Mouse (Mus musculus): Measurements from ENCODE around the gene Bid. TPM values are rescaled to one million over a fixed set of nuclear protein-coding genes. Genes with fewer than 3 reads are reported as not detected.

Gene Bid
- total and polyA plus RNA-seq, 3 experiments = 28.2 to 50.2 TPM; not detected in 1

DNA sequence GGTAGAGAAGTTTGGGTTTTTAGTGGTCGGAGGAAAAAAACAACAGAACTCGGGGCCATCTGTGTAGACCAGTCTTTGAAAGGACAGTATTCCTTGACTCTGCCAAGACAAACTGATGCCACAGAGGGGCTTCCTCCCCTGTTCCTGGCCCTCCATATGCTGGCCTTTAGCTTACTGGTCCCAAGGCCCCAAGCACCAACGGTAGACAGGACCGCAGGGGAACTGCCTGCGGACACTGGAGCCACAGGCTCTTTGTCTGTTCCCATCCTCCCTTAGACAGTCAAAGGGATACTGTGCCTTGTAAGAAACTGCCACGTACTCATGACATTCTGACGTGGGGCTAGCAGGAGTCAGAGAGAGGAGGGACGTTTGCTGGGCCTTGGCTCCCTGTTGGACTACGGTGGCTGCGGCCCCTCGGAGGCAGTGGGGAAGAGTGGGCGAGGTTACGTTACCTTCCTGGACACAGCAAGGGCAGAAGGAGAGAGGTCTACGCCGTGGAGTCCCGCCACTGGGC, 20.5 kb upstream of the Bid start:
- no peak overlapping the region for H3K4me3 ChIP-seq (ENCODE audit: control insufficient read depth in 1 of 2, insufficient read depth in 1 of 2, low read depth in 2 of 2, low read length in 2 of 2)

DNA sequence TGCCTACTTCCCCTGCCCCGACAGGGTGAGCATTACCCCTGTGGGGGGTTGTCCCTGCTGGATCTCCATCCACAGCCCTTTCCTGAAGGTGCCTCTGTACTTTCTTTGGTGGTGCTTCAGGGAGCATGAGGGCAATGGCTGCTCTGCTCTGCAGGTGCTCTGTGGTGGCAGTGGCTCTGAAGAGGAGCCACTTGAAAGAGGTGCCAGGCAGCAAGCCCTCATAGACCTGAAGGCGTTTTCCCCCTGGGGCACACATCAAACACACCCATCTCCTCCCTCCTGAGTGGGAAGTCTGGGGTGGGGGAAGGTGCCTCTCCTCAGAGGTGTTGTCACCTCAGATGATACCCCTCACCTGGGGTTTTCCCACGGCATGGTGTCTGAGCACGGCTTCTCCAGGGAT, 17.5 kb upstream of the Bid start:
- Histone ChIP-seq H3K4me1 (ENCODE audit: control insufficient read depth in 1 of 2, insufficient read depth in 2 of 2, low read length in 2 of 2) (peaks cover 12 to 14% of the 10 kb centered on the region in 2 experiments; a peak in 3 of 4 replicates), H3K9me3 (replicated peaks; ENCODE audit: insufficient read depth, low read length) (no peaks in the 10 kb centered on the region), H3K4me3 (ENCODE audit: control insufficient read depth in 1 of 2, insufficient read depth in 1 of 2, low read depth in 2 of 2, low read length in 2 of 2) (no peak overlapping the region), H3K27me3 (ENCODE audit: control insufficient read depth in 1 of 2, insufficient read depth in 2 of 2, low read length in 2 of 2) (no peaks in the 10 kb centered on the region), H3K9ac (ENCODE audit: control insufficient read depth, low read depth, low read length, poor library complexity, severe bottlenecking) (no peak overlapping the region), H3K27ac (ENCODE audit: control insufficient read depth, low read depth, low read length) (no peak overlapping the region), H3K79me2 (ENCODE audit: control insufficient read depth, insufficient read depth, low read length, poor library complexity) (no peaks in the 10 kb centered on the region), H3K36me3 (ENCODE audit: control insufficient read depth in 1 of 2, insufficient read depth in 2 of 2, low read length in 2 of 2) (peaks cover 0 to 4% of the 10 kb centered on the region in 2 experiments; a peak in 2 of 4 replicates)
- no peak for DNase-seq (ENCODE audit: low read depth, low spot score)
- TF ChIP-seq E2F4 (IDR thresholded peaks at IDR 0.05; ENCODE audit: borderline replicate concordance, low read depth, low read length) = no peak
- TF ChIP-seq GATA1 (IDR thresholded peaks at IDR 0.05; ENCODE audit: low read depth, low read length) = no peak
- no peak for TF ChIP-seq ZC3H11A (IDR thresholded peaks at IDR 0.05; ENCODE audit: low read depth, low read length)
- TF ChIP-seq CTCF (IDR thresholded peaks at IDR 0.05 in 2 of 3, conservative IDR thresholded peaks at IDR 0.05 in 1 of 3; ENCODE audit: control insufficient read depth in 1 of 3, insufficient read depth in 1 of 3, low read depth in 2 of 3, low read length in 3 of 3, poor library complexity in 1 of 3, severe bottlenecking in 1 of 3) = no peak
- TF ChIP-seq NRF1 (IDR thresholded peaks at IDR 0.05; ENCODE audit: insufficient read depth, low read depth, low read length, poor library complexity, severe bottlenecking) = no peak
- no peak for TF ChIP-seq ZNF384 (IDR thresholded peaks at IDR 0.05; ENCODE audit: low read depth, low read length)
- TF ChIP-seq NELFE (IDR thresholded peaks at IDR 0.05; ENCODE audit: low read depth, low read length) = no peak
- TF ChIP-seq MYC (IDR thresholded peaks at IDR 0.05; ENCODE audit: low read depth, low read length) = no peak
- no peak for TF ChIP-seq MAFK (IDR thresholded peaks at IDR 0.05; ENCODE audit: borderline replicate concordance, low read depth, low read length)
- TF ChIP-seq ZKSCAN1 (IDR thresholded peaks at IDR 0.05; ENCODE audit: low read depth, low read length) = no peak
- TF ChIP-seq SIN3A (IDR thresholded peaks at IDR 0.05; ENCODE audit: low read length) = no peak
- no peak for TF ChIP-seq USF1 (IDR thresholded peaks at IDR 0.05; ENCODE audit: low read depth, low read length)
- no peak for TF ChIP-seq MEF2A (IDR thresholded peaks at IDR 0.05; ENCODE audit: extremely low read depth, insufficient replicate concordance, low read depth, low read length, poor library complexity, severe bottlenecking)
- no peak for TF ChIP-seq KAT2A (conservative IDR thresholded peaks at IDR 0.05; ENCODE audit: low read depth, low read length)
- TF ChIP-seq ZMIZ1 (IDR thresholded peaks at IDR 0.05; ENCODE audit: low read depth, low read length) = no peak
- TF ChIP-seq POLR2AphosphoS5 (IDR thresholded peaks at IDR 0.05; ENCODE audit: borderline replicate concordance, low read depth, low read length) = no peak

More for the DNA sequence above, 20.5 kb upstream of the Bid start:
- Histone ChIP-seq H3K27ac (ENCODE audit: control insufficient read depth, low read depth, low read length) (no peak overlapping the region), H3K36me3 (ENCODE audit: control insufficient read depth in 1 of 2, insufficient read depth in 2 of 2, low read length in 2 of 2) (no peaks in the 10 kb centered on the region), H3K4me1 (ENCODE audit: control insufficient read depth in 1 of 2, insufficient read depth in 2 of 2, low read length in 2 of 2) (no peaks in the 10 kb centered on the region), H3K9ac (ENCODE audit: control insufficient read depth, low read depth, low read length, poor library complexity, severe bottlenecking) (no peak overlapping the region), H3K27me3 (ENCODE audit: control insufficient read depth in 1 of 2, insufficient read depth in 2 of 2, low read length in 2 of 2) (no peaks in the 10 kb centered on the region), H3K79me2 (ENCODE audit: control insufficient read depth, insufficient read depth, low read length, poor library complexity) (no peaks in the 10 kb centered on the region), H3K9me3 (replicated peaks; ENCODE audit: insufficient read depth, low read length) (no peaks in the 10 kb centered on the region)
- TF ChIP-seq ZMIZ1 (IDR thresholded peaks at IDR 0.05; ENCODE audit: low read depth, low read length) (no peak), TAL1 (IDR thresholded peaks at IDR 0.05; ENCODE audit: low read length) (no peak)
- DNase-seq (ENCODE audit: low read depth, low spot score) = no peak

All from MEL (cell line).